Comparison of ENCODE assay signal across 11 mouse cellular contexts in genomic region chr17:5302971-5303746, GRCm38 (mm10).
DNase-seq lines count a peak whose midpoint lies in the region; ATAC-seq lines count a peak whose summit lies in the region.
"Had no signal": no experiment of that assay in that cellular context is flagged by ENCODE, and none has a peak within 500 bp of the region (broad histone marks: within the 10 kb centered on the region; RNA-seq: fewer than 3 reads in every experiment).

No protein-coding gene starts in this region.

- ATAC-seq in frontal cortex, adult (ENCODE audit: low TSS enrichment): peak; percentile 61; the same call in 1 of the 2 replicates
- peak; percentile 85 for ATAC-seq in activated CD4-positive, CD25-positive, alpha-beta regulatory T cell, adult 4 months
- peak; percentile 69 for ATAC-seq in monocyte, adult 5-6 weeks (replicated peaks; ENCODE audit: insufficient number of reproducible peaks, low FRiP score, low TSS enrichment, poor library complexity, severe bottlenecking)

- no peak for DNase-seq in frontal cortex, postnatal 14 days (ENCODE audit: low spot score in 2 of 2)
- peak; percentile 44 for DNase-seq in lung, postnatal 36 days
- no peak for DNase-seq in lung, adult 18-20 months
- DNase-seq in adrenal gland, adult 18-20 months (ENCODE audit: low spot score in 2 of 2): no peak
- no peak for DNase-seq in left cerebral cortex, adult 11 months (ENCODE audit: low spot score)
- DNase-seq: cerebellum, adult 11 months; heart, postnatal 10 days; kidney, postnatal 14 days had no signal
